Mouse (Mus musculus): ENCODE results near the gene Erc2.

- no peak for TF ChIP-seq ZKSCAN1 (IDR thresholded peaks at IDR 0.05; ENCODE audit: borderline replicate concordance, low read depth, low read length)
- TF ChIP-seq BHLHE40 (IDR thresholded peaks at IDR 0.05; ENCODE audit: low read depth, low read length): no peak
- TF ChIP-seq MAX (IDR thresholded peaks at IDR 0.05; ENCODE audit: low read length): no peak
- no peak for TF ChIP-seq MXI1 (IDR thresholded peaks at IDR 0.05; ENCODE audit: low read depth, low read length)
- TF ChIP-seq POLR2A (IDR thresholded peaks at IDR 0.05; ENCODE audit: low read depth, low read length): no peak
- no peak for TF ChIP-seq SMC3 (IDR thresholded peaks at IDR 0.05; ENCODE audit: low read depth, low read length)
Observed at GRCm38 (mm10) chr14:27862299-27862698, 240.1 kb downstream of the Erc2 start.

Measured in CH12.LX (cell line).